Mouse (Mus musculus) layer of hippocampus, postnatal 14 days (tissue): ENCODE measurements around the gene Copg2. TPM values are rescaled to one million over a fixed set of nuclear protein-coding genes. Genes with fewer than 3 reads are reported as not detected.

Source experiments
- DNase-seq, 2 experiments: peaks; one replicate each; pipeline ENCODE4 v3.0.0; 2021 to 2022; ENCODE audit warnings: low spot score in 2 of 2, mixed read lengths in 1 of 2
- total RNA-seq, 2 experiments: library from RNA; stranded (reverse); gene quantifications; 2 replicates each; pipeline ENCODE4 v1.2.3; 2021

Copg2 gene
- total RNA-seq, 2 experiments from 2014 or later, result 61.6 to 68.4 TPM

- no peak for DNase-seq
Measured at GRCm38 (mm10) chr6:30735728-30736371, 160.7 kb downstream of the Copg2 start.

- DNase-seq, result no peak
Measured at GRCm38 (mm10) chr6:30734988-30735727, 161.4 kb downstream of the Copg2 start.

GRCm38 (mm10) chr6:30734465-30734864, 162.1 kb downstream of the Copg2 start:
- DNase-seq, result no peak

GRCm38 (mm10) chr6:30732571-30733130, 163.9 kb downstream of the Copg2 start:
- DNase-seq, result no peak

GRCm38 (mm10) chr6:30730301-30730971, 166.2 kb downstream of the Copg2 start:
- DNase-seq, result no peak

GRCm38 (mm10) chr6:30723331-30723730, 173.3 kb downstream of the Copg2 start, which contains the start of gene Mest:
Mest (plus strand) TSS chr6:30723547.
- no peak for DNase-seq

- DNase-seq, result no peak
Measured at GRCm38 (mm10) chr6:30722385-30723164, 174.0 kb downstream of the Copg2 start.

- no peak for DNase-seq
Measured at GRCm38 (mm10) chr6:30716796-30717195, 179.8 kb downstream of the Copg2 start.

GRCm38 (mm10) chr6:30714891-30715471, 181.6 kb downstream of the Copg2 start:
- no peak for DNase-seq

GRCm38 (mm10) chr6:30713896-30714295, 182.7 kb downstream of the Copg2 start:
- DNase-seq, result no peak

- no peak for DNase-seq
Measured at GRCm38 (mm10) chr6:30713455-30713854, 183.1 kb downstream of the Copg2 start.

GRCm38 (mm10) chr6:30712484-30712883, 184.1 kb downstream of the Copg2 start:
- no peak for DNase-seq

GRCm38 (mm10) chr6:30711365-30711763, 185.2 kb downstream of the Copg2 start:
- no peak for DNase-seq

GRCm38 (mm10) chr6:30710371-30711364, 185.9 kb downstream of the Copg2 start:
- no peak for DNase-seq

- no peak for DNase-seq
Measured at GRCm38 (mm10) chr6:30709115-30709514, 187.5 kb downstream of the Copg2 start.

GRCm38 (mm10) chr6:30703977-30704602, 192.5 kb downstream of the Copg2 start:
- no peak for DNase-seq

GRCm38 (mm10) chr6:30703476-30703875, 193.1 kb downstream of the Copg2 start:
- no peak for DNase-seq

- no peak for DNase-seq
Measured at GRCm38 (mm10) chr6:30702881-30703280, 193.7 kb downstream of the Copg2 start.

GRCm38 (mm10) chr6:30700182-30700581, 196.4 kb downstream of the Copg2 start:
- DNase-seq, result no peak
